Mouse (Mus musculus): Measurements from ENCODE around the gene Ppp1r16b.

Ppp1r16b gene

GRCm38 (mm10) chr2:158665098-158665497 lies at the start of gene Ppp1r16b:
Gene Ppp1r16b (plus strand): TSS chr2:158665398.
- no peak for DNase-seq

GRCm38 (mm10) chr2:158615702-158616101 lies 49.5 kb upstream of the Ppp1r16b start:
- no peak for DNase-seq

GRCm38 (mm10) chr2:158616296-158616695 lies 48.9 kb upstream of the Ppp1r16b start:
- peak in 1 of 2 experiments; percentile 33 for DNase-seq

- no peak for DNase-seq
Measured at GRCm38 (mm10) chr2:158616790-158617189, 48.4 kb upstream of the Ppp1r16b start.

GRCm38 (mm10) chr2:158624718-158625222 lies 40.4 kb upstream of the Ppp1r16b start, which contains the start of gene Actr5:
Gene Actr5 (plus strand): TSS chr2:158624888.
- peak; percentile 91 to 96 for DNase-seq

GRCm38 (mm10) chr2:158625231-158625630 lies 40.0 kb upstream of the Ppp1r16b start:
- peak in 1 of 2 experiments; percentile 55 for DNase-seq

- no peak for DNase-seq
Measured at GRCm38 (mm10) chr2:158625697-158626096, 39.5 kb upstream of the Ppp1r16b start.

- no peak for DNase-seq
Measured at GRCm38 (mm10) chr2:158628858-158629257, 36.3 kb upstream of the Ppp1r16b start.

GRCm38 (mm10) chr2:158629414-158629813 lies 35.8 kb upstream of the Ppp1r16b start:
- peak in 1 of 2 experiments; percentile 63 for DNase-seq

GRCm38 (mm10) chr2:158631873-158632272 lies 33.3 kb upstream of the Ppp1r16b start:
- DNase-seq: no peak

- DNase-seq: peak; percentile 63 to 80
Measured at GRCm38 (mm10) chr2:158641869-158642268, 23.3 kb upstream of the Ppp1r16b start.

GRCm38 (mm10) chr2:158642587-158642986 lies 22.6 kb upstream of the Ppp1r16b start:
- no peak for DNase-seq

- DNase-seq: no peak
Measured at GRCm38 (mm10) chr2:158643791-158644190, 21.4 kb upstream of the Ppp1r16b start.

GRCm38 (mm10) chr2:158651159-158651908 lies 13.9 kb upstream of the Ppp1r16b start:
- no peak for DNase-seq

GRCm38 (mm10) chr2:158652985-158653384 lies 12.2 kb upstream of the Ppp1r16b start:
- DNase-seq: peak; percentile 63 to 82

GRCm38 (mm10) chr2:158654717-158655116 lies 10.5 kb upstream of the Ppp1r16b start:
- no peak for DNase-seq

GRCm38 (mm10) chr2:158655806-158656205 lies 9.4 kb upstream of the Ppp1r16b start:
- DNase-seq: no peak

GRCm38 (mm10) chr2:158658822-158659221 lies 6.4 kb upstream of the Ppp1r16b start:
- DNase-seq: no peak

GRCm38 (mm10) chr2:158659346-158659745 lies 5.9 kb upstream of the Ppp1r16b start:
- DNase-seq: no peak

GRCm38 (mm10) chr2:158666071-158666800 lies 1.0 kb downstream of the Ppp1r16b start:
- no peak for DNase-seq

- DNase-seq: peak; percentile 25 to 58
Measured at GRCm38 (mm10) chr2:158667022-158667670, 1.9 kb downstream of the Ppp1r16b start.

GRCm38 (mm10) chr2:158667671-158668432 lies 2.7 kb downstream of the Ppp1r16b start:
- DNase-seq: peak; percentile 14 to 43

Data from cerebellum, postnatal 25 days (tissue).